Mouse (Mus musculus): ENCODE results near the gene Pitpna.
A peak's percentile ranks its signal among the peaks of the same experiment; 100 is the strongest.

Gene Pitpna

GRCm38 (mm10) chr11:75631561-75632225 is 43.8 kb downstream of the Pitpna start:
- no peak for DNase-seq (ENCODE audit: low spot score)

DNA sequence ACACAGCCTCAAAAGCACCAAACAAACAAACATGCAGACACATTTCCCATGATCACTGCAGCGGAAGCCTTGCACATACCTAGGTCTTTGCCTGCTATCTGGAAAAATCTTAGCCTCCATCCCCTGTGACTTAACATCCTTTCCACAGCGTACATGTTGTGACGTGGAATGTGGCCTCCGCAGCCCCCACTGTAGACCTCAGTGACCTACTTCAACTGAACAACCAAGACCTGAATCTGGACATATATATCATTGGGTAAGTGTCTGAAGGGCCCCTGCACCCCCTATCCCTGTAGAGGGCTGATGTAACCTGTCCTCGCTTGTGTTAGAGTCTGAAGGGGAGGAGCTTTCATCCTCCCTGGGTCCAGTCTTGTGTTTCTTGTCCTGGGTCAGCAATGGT is 45.0 kb downstream of the Pitpna start:
- DNase-seq (ENCODE audit: low spot score) = no peak

GRCm38 (mm10) chr11:75634801-75635200 is 46.9 kb downstream of the Pitpna start:
- DNase-seq (ENCODE audit: low spot score) = no peak

DNA sequence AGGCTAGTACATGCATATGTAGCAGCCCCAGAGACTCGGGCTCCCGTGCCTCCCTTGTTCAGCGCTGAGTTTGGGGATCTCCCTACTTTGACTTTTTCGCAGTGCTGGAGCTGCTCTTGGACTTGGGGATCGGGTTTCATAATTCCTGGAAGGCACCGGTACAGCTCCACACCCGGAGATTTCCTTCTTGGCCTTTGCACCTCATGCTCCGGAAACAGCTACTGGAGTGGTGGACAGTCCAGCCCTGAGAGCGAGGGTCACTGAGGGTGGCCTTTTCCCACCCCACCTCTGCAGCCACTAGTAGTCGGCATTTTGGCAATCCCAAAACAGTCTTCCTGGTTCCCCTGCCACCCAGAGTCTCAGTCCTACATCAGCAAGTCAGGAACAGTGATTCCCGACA is 47.4 kb downstream of the Pitpna start:
- no peak for DNase-seq (ENCODE audit: low spot score)

DNA sequence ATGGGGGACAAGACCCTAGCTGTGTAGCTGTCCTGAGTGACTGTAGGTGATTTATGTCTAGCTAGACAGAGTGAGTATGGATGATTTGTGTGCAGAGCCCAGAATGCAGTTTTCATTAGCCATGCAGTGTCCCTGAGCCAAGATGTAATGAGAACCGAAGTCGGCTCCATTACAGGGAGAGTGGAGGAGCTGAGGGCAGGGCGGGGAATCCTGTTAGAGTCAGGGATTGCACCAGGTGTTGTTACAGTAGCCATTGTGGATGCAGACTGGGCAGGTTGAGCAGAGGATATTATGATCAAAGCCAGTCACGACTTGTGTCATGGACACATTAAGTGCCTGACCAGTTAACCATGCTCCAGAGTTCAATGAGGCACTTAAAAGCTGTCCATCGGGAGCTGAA is 55.4 kb downstream of the Pitpna start:
- no peak for DNase-seq (ENCODE audit: low spot score)

GRCm38 (mm10) chr11:75644684-75645083 is 56.8 kb downstream of the Pitpna start:
- no peak for DNase-seq (ENCODE audit: low spot score)

GRCm38 (mm10) chr11:75647681-75648211 is 59.8 kb downstream of the Pitpna start:
- no peak for DNase-seq (ENCODE audit: low spot score)

DNA sequence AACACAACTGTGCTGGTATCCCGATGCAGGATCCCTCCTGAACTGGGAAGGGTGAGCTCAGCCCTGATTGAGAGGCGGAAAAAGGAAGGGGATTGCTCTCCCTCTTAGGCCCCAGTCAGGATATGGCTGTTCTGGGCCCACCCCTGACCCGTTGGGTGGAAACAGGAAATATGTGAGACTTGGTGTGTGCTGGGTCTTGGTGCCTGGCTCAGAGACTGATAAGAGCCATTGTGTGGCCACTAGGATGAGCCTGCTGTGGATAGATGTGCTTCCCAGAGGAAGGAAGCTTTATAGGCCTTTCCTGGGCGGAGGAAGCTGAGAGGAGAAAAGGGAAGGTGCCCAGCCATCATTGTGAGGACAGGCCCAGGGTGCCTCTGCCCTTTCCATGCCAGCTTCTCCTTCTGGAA is 61.3 kb downstream of the Pitpna start:
- DNase-seq (ENCODE audit: low spot score) = no peak

GRCm38 (mm10) chr11:75650311-75650710 is 62.4 kb downstream of the Pitpna start, which contains the start of gene Myo1c:
Myo1c (plus strand) TSS chr11:75650504.
- DNase-seq (ENCODE audit: low spot score) = no peak

GRCm38 (mm10) chr11:75650958-75651425 is 63.1 kb downstream of the Pitpna start:
- no peak for DNase-seq (ENCODE audit: low spot score)

DNA sequence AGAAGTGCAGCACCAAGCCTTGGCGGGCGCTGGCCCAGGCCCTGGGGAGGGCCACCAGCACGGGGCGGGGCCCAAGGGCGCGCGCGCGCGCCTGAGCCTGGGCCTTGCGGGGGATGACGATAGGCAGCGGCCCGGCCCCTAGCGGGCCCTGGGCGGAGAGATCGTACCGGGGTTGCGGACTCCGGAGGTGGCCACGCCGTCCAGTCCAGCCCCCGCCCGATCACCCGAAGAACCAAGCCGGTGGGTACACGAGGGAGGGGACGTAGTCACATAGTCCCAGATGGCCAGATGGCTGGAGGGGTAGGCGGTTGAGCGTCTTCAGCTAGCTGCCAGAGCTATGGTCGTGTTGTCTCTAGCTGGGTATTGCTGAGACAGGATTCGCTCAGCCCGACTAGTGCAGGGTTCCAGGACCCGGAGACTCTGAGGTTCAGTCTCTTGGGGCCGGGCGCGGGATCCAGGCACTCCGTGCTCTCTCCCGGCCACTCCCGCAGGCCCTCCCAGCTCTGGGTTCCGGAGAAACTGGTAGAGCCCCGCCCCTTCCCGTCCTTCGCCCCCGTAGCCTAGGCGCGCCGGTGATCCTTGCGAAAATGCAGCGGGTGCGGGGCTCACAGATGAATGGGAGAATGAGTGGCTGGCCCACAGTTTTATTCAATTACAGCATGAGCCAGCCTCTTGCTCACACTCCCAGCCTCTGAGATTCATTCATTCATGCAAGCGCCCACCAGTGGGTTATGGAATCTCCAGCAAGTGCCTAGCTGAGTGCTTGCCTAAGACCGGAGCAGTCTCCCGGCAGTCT is 63.7 kb downstream of the Pitpna start:
- DNase-seq (ENCODE audit: low spot score) = peak; percentile 65

DNA sequence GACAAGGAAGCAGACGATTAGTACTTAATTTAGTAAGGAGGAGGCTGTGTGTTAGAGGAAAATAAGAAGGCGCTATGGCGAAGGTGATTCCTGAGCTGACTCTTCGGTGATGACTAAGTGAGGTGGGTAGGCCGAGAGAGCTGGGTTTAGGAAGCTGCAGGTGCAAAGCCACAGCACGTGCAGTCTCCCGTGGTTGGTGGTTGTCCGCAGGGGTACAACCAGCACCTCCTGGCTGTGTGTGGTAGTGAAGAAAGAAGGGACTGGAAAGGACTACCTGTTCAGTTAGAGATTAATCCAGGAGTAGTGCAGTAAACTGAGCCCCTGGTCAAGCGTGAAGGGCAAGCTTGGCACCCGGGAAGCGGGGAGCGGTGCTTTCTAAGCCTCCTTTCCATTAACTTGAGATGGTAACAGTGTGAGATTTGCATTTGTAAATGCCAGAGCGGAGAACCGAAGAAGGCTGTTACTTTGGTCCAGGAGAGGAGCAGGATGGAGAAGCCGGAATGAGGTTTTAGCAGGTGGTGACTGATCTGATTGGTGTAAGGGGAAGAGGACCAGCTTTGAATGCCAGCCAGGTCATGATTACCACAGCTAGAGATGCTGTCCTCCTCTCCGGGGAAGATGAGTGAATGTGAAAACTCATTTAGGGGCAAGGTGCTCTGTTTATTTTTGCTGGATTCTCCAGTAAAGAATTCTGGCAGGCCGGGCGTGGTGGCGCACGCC is 64.5 kb downstream of the Pitpna start:
- DNase-seq (ENCODE audit: low spot score) = no peak

GRCm38 (mm10) chr11:75652942-75653684 is 65.2 kb downstream of the Pitpna start:
- no peak for DNase-seq (ENCODE audit: low spot score)

- peak; percentile 89 for DNase-seq (ENCODE audit: low spot score)
These were observed 66.0 kb downstream of the Pitpna start for GRCm38 (mm10) chr11:75653781-75654470.

DNA sequence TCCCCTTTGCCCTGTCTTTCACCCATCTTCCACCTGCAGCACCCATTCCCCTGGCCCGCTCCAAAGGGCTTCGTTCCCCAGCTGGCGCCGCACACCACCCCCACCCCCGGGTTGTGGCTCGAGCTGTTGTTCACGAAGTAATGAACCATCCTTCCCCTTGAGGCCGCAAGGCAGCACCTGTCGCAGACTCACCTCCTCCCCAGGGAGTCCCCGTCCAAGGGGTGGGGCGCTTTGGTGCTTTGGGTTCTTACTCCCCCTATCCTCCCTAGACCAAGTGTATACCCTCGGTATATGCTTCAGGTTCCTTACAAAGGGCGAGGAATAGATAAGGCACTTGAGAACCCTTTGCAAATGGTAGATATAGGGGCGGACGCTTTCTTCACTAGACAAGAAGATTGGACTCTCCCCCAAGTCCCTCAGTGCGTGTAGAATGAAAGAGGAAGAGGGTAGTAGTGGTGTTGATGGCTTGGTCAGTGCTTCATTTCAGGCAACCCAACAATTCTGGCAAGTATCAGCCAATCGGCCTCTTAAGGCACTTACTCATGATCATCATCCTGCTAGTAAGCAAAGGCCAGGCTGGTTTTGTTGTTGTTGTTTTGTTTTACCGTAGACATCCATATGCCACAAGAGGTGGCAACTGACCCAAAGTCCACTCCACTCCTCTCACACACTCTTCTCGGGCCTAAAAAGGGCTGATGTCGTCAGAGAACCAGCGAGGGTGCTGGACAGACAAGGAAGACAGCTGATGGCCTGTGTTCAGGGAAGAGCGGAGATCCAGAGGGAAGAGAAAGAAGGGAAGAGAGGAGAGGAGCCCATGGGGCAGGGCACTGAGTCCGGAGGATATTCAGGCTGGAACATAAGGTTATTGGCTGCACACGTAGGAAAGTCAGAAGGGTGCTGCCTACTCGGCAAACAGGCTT is 66.8 kb downstream of the Pitpna start:
- no peak for DNase-seq (ENCODE audit: low spot score)

- DNase-seq (ENCODE audit: low spot score) = peak; percentile 52
These were observed 68.0 kb downstream of the Pitpna start for GRCm38 (mm10) chr11:75655621-75656545.

DNA sequence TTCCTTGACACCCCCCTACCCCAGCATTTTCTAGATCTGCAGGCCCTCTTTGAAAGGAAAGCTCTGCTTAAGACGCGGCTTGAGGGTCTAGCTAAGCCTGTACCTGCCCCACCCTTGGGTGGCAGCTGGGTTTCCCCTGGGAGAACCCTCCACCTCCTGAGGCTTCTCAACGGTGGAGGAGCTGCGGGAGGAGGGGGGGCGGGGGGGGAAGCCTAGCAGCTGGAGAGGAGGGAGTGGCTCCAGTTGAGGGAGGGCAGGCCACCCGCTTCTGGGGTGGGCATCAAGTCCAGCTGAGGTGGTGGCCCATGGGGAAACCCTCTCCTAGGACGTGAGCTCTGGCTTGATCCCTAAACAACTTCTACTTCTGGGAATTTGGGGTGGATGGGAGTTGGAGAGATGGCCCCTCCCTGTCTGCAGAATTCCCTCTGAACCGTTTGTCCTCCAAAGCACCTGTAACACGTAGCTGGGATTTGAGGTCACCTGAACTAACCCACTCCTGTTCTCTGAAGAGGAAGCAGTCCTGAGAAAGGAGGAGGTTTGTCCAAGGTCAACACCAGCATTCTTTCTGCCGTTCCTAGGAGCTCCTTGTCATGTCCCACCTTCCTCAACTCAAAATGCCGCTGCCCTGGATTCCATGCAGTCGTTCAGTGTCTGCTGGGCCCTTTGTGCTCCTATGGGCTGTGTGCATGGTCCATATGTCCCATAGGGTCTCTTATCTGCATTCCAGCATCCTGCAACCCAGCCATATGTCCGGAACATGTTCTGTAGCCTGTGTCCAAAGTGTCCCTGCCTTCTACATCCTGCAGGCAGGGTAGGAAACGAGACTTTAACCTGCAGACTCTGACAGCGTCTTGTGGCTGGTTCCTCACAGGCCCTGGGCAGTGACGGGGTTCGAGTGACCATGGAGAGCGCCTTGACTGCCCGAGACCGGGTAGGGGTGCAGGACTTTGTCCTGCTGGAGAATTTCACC is 69.0 kb downstream of the Pitpna start:
- DNase-seq (ENCODE audit: low spot score) = no peak

DNA sequence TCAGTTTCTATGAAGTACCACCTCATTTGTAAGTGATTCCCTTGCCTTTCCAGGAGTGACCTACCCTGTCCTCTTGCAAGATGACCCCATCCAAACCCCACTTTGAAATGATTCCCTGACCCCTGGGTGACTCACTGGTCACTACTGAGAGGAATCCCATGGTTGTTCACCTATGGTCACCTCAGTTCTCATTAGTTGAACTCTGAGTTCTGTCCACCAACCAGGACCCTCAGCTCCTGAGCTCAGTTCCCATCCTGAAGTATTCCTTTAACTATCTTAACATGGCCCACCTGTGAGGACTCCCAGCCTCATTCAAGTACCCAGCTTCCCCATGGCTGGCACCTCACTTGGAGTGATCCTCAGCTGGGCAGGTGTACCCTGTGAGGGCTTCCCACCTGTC is 69.9 kb downstream of the Pitpna start:
- DNase-seq (ENCODE audit: low spot score) = no peak

All from retina, embryonic 14.5 days (tissue).